Mouse (Mus musculus): Measurements from ENCODE around the gene Rbms3. TPM values are rescaled to one million over a fixed set of nuclear protein-coding genes. Genes with fewer than 3 reads are reported as not detected.
A peak's percentile ranks its signal among the peaks of the same experiment; 100 is the strongest.

The Rbms3 gene
- total RNA-seq, 2 experiments from 2014 or later = 13.6 to 15.0 TPM

DNA sequence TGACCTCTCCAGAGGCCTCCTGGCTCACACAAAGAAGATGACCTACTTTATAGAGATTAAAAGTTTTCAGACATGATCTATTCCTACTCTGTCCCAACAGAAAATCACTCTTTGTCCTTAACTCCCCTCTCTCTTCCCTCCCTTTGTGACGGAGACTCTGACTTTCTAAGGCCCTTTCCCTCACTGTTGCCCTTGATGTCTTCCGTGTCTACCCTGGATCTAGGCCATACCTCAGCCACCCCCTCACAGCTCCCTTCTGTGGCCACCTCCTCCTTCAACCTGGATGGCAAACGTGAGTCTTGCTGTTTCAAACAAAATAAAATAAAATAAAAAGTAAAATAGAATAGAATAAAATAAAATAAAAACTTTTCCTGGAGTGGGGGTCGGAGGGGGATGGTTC lies 408.2 kb downstream of the Rbms3 start:
- intact Hi-C loops (cut with DNase I) = no loop called here
- DNase-seq (ENCODE audit: extremely low spot score in 1 of 2, low spot score in 2 of 2) = no peak

DNA sequence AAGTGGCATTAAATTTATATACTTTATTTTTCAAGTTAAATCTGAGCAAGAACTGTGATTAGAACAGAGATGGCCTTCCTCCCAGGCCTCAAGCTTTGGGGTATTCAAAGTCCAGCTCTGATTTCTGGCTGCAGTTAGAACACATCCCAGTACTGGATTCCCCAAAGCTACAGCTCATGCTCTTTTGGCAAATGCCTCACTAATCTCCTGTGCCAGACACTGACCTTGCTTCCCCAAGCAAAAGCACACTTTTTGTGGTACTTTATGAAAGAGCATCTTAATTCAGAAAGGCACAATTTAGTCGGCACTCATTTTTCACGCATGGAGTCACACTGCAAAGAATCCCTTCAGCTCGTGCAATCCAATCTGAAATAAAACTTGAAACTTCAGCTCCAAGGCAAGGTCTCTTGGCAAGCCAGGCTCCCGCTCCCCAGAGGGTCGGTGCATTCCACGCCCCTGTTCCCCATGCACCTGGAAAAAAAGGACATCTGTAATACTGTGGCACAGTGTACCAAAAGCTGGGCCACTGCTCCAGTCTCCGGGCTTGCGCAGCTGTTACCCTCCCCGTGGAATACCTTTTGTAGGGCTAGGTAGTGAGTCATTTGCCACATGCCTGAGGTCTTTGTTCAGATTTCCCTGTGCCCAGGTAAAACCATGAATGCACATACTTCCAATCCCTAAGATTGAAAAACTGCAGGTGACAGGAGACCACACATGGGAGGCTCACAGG lies 413.5 kb downstream of the Rbms3 start:
- no peak for DNase-seq (ENCODE audit: extremely low spot score in 1 of 2, low spot score in 2 of 2)
- intact Hi-C loops (cut with DNase I) = no loop called here

DNA sequence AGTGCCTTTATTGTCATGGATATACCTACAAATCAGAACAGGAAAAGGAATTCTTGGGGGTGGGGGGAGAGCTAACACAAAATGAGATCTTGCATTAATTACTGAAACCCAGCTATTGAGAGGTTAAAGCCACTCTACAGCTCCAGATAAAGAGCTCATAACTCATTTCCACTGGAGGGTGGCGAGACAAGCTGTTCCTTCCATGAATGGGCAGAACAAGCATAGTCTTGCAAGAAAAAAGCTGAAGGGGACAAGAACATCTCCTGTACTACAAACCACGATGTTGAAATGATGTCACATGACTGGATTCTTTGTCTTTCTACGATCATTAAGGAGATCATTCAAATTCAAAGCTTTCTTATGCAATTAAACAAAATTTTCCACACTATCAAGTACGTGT lies 417.7 kb downstream of the Rbms3 start:
- intact Hi-C loops (cut with DNase I) = no loop called here
- DNase-seq (ENCODE audit: extremely low spot score in 1 of 2, low spot score in 2 of 2) = no peak

DNA sequence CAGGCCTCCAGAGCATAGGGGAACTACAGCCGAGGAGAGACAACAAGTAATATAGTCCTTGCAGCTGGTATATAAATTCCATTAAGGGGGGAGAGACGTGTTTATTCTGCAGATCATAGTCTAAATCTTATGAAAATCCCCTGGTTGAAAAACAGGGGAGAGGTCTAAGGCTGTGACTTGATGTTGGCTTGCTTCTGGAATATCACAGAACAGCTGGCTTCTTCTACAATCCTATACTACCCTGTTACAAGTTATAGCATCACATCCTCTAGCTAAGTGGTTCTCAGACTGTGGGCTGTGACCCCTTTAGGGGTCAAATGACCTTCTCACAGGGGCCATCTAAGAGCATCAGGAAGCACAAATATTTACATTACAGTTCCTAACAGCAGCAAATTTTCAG lies 419.4 kb downstream of the Rbms3 start:
- intact Hi-C loops (cut with DNase I) = no loop called here
- DNase-seq (ENCODE audit: extremely low spot score in 1 of 2, low spot score in 2 of 2) = no peak

DNA sequence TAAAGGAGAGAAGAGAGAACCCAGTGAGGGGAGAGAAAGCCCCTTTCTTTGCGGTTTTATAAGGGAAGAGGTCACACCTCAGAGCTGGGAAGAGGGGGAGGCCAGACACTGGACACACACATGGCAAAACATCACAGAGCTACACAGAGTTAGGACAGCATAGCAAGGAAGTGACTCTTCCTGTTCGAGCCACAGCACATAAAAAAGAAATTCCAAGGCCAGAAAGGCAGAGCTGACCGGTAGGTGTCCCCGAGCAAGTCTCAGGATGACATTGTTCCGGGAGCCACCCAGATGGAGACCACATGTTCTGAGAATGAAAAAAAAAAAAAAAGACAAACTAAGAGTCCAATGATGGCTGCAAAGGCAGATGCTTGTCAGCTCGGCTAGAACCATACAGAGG lies 424.3 kb downstream of the Rbms3 start:
- peak in 1 of 2 experiments; percentile 34 for DNase-seq (ENCODE audit: extremely low spot score in 1 of 2, low spot score in 2 of 2)
- intact Hi-C loops (cut with DNase I) = no loop called here

DNA sequence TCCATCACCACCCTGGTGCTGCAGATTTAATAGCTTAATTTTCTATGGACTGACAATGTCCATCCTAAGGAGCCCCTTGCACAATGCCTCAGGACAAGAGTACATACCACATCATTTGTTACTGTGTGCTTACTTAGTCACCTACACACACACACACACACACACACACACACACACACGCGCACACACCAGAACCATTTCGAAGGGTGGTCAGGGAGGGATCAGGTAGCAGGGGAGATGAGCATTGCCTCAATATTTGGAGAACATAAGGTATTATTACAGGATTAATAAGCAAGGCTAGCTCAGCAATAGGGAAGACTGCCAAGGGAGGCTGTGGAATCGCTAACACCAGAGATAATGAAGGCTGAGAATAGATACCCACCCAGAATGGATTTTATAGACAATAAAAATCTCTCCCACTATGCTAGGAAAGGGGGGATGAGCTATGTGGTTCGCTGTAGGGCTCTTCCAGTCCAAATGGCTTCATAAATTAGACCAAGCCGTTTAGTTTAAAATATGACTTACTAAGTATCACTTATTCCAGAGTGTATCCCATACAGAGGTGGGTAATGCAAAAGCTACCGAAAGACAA lies 429.6 kb downstream of the Rbms3 start:
- intact Hi-C loops (cut with DNase I) = no loop called here
- no peak for DNase-seq (ENCODE audit: extremely low spot score in 1 of 2, low spot score in 2 of 2)

DNA sequence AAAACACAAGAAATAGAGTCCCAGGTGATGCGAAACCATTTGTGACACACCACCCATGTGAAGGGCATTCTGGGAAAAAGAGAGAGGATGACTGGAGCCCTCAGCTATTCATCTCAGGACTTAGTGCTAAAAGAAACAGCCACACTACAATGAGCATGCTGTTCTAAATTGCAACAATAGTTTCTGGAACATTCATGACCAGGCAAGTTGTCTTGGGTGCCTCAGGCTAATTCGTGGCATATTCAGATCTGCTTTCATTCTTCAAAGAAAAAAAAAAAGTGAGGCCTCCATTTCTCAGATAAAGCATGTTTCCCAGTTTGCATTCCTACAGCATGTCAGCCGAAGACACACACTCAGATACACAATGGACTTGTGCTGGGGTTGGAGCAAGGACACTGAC lies 432.2 kb downstream of the Rbms3 start:
- intact Hi-C loops (cut with DNase I) = no loop called here
- DNase-seq (ENCODE audit: extremely low spot score in 1 of 2, low spot score in 2 of 2) = no peak

DNA sequence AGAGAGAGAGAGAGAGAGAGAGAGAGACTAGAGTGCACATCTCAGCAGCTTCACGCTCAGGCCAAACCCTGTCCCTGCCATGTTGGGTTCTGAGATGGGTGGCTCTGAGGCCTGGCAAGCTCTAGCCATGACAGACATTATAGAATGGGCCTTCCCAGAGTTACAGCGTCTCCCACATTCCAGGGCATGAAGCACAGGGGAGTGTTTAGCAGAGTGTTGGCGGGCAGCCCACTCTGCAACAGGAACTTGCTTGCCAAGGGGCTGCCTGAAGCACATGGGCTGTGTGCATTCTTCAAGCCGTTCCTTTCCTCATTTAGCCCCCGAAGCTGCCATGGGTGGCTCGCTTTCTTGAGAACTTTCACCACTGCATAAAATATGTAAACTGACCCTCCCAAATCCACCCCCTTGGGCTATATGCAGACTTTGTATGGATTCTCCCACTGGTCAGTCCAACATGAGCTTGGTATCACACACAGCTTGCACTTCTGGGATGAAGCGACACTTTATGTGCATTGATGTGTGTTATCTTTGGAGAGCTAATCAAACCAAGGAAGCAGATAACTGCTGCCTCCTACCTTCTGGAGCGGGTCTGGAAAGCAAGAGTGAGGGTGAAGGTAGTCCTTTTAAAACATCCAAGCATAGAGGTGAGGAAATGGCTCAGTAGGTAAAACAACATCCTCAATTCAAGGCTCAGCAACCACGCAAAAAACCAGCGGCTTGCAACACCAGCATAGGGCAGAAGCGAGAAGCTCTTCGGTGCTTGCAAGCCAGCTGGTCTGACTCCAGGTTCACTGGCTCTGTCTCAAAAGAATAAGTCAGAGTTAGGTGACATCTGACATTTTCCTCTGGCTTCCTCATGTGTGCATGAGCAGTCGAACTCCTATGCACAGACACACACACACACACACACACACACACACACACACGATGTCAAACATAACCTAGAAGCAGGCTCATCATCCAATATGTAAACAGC lies 436.9 kb downstream of the Rbms3 start:
- peak; percentile 44 to 78 for DNase-seq (ENCODE audit: extremely low spot score in 1 of 2, low spot score in 2 of 2)
- intact Hi-C loops (cut with DNase I) = no loop called here

DNA sequence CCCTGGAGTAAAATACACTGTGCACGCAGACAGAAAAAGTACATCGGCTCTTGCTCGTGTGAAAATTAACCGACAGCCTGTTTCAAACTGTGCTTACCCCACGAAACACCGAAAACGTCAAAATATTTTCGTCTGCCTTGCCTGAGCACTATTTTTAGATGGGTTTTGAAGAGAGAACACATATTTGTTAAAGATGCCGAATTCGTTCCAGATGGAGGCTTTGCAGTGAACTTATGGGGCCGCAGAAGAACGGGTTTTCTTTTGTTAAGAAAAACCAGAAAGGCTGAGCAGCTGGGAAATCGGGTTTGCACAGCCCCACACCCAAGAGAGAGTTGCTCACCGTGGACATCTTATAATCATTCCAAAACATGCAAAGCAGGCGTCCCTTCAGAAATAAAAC lies 437.6 kb downstream of the Rbms3 start:
- peak in 1 of 2 experiments; percentile 18 for DNase-seq (ENCODE audit: extremely low spot score in 1 of 2, low spot score in 2 of 2)
- intact Hi-C loops (cut with DNase I) = no loop called here

DNA sequence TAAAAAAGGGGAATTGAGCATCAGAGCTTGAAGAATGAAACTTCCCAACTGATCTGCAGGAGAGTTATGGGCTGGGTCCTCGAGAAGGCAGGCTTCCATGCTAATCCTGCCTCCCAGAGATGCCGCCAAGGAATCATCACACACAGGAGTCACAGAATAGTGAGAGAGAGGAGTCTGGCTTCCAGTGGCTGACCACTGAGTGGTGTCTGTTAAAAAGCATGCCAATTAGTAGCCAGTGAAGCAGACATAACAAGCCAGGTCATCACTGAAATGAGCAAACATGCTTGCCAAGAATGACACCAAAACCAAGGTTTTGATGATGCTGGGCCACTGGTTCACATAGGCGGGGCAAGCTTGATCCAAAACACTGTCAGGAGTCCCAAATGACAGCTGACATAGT lies 441.3 kb downstream of the Rbms3 start:
- no peak for DNase-seq (ENCODE audit: extremely low spot score in 1 of 2, low spot score in 2 of 2)
- intact Hi-C loops (cut with DNase I) = no loop called here

DNA sequence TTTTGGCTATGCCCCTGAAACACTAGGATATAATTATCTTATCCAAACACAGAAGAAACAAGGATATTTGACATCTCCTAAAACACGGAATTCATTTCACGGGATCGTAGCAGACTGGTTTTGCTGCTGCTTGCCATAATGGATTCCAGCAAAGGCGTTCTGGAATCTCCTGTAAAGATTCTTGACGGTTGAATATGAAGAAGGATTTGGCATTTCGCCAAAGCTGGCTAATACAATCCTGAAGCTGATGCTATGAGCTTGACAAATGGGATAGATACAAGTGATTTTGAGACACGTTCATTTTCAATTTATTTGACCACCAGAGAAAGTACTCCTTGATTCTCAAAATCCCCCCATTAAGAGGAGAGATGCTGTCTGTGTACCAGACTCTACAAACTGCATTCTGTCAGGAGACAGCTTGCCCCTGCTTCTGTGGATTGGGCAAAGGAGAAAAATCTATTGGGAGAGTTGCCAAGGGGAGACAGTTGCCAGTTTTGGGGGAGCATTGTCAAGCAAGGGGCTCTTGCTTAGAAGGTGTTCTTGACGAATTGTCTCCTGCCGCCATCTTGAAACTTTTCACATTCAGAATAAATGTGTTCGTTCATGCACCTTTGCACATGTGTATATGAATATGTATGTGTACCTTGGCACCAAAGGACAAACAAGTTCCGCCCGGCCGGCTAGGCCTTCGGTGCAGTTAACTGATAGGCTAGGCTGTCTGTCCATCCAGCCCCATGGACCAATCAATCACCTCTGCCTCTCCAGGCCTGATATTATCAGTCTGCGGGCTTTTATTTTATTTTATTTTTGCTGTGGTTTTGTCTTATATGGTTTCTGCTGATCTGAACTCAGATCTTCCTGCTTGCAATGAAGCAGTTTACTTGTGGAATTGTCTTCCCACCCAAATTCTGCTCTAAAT lies 442.3 kb downstream of the Rbms3 start:
- DNase-seq (ENCODE audit: extremely low spot score in 1 of 2, low spot score in 2 of 2) = no peak
- intact Hi-C loops (cut with DNase I) = no loop called here

DNA sequence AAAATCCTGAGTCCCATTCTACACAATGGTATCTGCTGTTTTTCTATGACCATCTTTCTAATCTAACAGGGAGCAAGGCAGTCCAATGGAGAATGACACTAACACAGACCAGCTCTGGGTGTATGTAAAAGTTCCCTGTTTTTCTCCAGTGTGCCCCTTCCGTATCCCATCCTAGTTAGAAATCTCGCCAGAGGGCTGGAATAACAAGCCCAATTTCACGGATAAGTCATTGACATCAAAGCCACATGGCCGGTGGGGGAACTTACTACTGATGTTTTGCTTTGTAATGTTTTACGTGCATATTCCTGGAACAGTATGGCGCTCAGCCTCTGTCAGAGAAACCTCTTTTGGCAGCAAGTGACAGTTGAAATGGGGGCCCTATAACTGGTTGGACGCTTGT lies 449.1 kb downstream of the Rbms3 start:
- intact Hi-C loops (cut with DNase I) = no loop called here
- no peak for DNase-seq (ENCODE audit: extremely low spot score in 1 of 2, low spot score in 2 of 2)

DNA sequence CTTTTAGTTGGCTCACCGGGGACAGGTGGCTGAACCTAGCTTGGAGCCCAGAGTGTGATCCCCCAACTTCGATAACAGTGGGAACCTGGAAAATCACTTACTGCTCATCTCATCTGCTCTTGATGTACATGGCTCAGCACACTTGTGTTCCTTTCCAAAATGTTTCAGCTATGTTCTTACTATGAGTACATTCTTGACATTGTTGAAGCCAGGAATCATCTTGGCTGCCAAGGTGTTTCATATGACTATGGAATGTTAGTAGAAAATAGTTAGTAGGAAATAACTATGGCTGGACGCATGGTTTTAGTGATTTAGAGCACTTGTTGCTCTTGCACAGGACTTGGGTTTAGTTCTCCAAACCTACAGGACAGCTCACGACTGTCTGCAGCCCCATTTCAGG lies 451.3 kb downstream of the Rbms3 start:
- DNase-seq (ENCODE audit: extremely low spot score in 1 of 2, low spot score in 2 of 2) = no peak
- intact Hi-C loops (cut with DNase I) = no loop called here

DNA sequence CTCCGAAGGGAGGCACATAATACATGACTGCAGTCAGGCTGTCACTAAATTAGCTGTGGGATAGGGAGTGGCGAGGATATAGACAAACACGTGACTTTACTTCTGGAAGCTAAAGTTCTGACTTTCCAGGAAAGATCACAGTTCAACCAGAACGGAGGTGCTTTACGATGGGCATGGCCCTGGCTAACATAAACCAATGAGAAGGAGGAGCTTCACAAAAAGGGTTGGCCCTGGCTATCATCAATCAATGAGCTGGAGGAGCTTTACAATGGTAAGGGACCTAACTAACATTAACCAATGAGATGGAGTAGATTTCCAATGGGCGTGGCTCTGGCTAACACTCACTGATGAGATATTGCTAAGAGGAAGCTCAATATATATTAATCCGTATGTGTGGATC lies 457.2 kb downstream of the Rbms3 start:
- intact Hi-C loops (cut with DNase I) = no loop called here
- no peak for DNase-seq (ENCODE audit: extremely low spot score in 1 of 2, low spot score in 2 of 2)

DNA sequence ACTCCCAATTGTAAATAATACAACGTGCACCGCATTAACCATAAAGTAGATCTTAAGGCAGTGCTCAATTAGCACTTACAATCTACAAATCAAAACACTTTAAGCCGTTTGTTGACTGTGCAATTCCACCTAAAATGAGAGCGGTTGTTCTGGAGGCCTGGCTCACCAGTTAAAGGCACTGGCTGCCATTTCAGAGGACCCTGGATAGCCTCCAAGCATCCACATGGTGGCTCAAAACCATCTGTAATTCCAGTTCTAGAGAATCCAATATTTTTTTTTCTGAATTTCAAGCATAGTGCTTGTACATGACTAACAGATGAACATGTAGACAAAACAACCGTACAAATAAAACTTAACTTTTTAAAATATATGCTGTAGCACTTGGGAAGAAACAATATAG lies 460.5 kb downstream of the Rbms3 start:
- intact Hi-C loops (cut with DNase I) = no loop called here
- no peak for DNase-seq (ENCODE audit: extremely low spot score in 1 of 2, low spot score in 2 of 2)

DNA sequence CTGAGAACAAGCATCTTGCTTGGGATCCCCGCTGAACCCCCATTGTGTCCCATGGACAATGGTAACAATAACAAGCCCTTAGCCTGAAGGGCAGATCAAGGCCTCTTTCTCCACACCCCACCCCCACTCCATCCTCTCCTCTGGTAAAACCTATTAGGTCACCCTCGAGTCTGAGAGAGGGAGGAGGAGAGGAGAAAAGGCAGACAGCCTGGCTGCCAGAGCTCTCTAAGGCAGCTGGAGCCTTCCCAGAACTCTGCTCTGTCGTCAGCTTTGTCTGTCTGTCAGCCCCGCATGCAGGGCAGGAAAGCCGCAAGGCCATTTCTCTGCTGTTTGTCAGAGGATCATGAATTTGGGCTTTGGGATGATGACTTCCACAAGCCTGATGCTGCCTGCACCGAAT lies 466.6 kb downstream of the Rbms3 start:
- intact Hi-C loops (cut with DNase I) = no loop called here
- DNase-seq (ENCODE audit: extremely low spot score in 1 of 2, low spot score in 2 of 2) = peak in 1 of 2 experiments; percentile 55

DNA sequence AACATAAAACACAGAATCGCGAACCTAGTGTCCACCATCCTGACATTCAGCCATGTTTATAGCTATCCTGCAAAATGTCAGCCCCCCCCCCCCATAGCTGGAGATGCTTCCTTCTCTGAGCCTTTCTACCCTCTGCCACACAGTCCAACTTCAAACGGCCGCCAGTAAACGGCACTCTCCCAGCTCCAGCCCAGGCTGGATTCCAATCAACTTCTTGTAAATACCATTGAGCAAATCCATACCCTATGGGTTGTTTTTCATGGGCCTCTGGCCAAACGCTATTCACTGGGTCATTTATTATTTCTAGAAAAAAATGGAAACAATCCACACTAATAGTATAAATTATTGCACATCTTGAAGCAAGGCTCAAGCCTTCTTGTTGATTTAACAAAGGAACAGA lies 468.6 kb downstream of the Rbms3 start:
- intact Hi-C loops (cut with DNase I) = no loop called here
- no peak for DNase-seq (ENCODE audit: extremely low spot score in 1 of 2, low spot score in 2 of 2)

DNA sequence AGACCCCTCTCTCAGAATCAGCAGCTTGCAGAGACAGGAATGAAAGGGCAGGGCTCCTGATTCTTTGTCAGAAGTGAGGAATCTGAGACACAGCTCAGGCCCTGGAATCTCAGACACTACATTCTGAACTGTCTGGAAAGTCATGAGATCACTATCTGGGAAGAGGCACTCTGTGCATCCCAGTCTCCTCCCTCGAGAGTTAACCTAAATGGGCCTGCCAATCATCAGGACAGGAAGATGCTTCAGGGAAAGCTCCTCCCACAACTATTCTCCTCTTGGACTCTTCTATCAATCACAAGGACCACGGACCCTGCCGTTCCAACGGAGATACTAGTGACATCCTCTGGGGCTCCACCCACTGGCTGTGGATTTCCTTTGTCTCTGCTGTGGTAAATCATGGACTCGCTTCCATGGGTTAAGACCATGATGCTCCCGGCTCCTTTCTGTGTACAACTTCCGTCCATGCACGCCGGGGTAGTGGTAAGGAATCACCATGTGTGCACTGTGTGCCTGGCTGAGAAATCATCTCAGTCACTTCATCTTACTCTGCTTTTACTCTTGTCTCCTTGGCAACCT lies 473.3 kb downstream of the Rbms3 start:
- DNase-seq (ENCODE audit: extremely low spot score in 1 of 2, low spot score in 2 of 2) = no peak
- intact Hi-C loops (cut with DNase I) = no loop called here

Data from left cerebral cortex, postnatal 10 days (tissue).